Mouse (Mus musculus): Measurements from ENCODE around the gene Lrrc4.

GRCm38 (mm10) chr6:28633656-28634055, 197.9 kb downstream of the Lrrc4 start:
- TF ChIP-seq GATA1 (IDR thresholded peaks at IDR 0.05; ENCODE audit: borderline replicate concordance, low read length) (no peak), CTCF (IDR thresholded peaks at IDR 0.05; ENCODE audit: low read depth, low read length) (no peak)
